ENCODE assay signal across 23 mouse cellular contexts in genomic region chr5:21675019-21675418, GRCm38 (mm10). TPM values are rescaled to one million over a fixed set of nuclear protein-coding genes. Genes with fewer than 3 reads are reported as not detected.
DNase-seq lines count a peak whose midpoint lies in the region; ATAC-seq and TF ChIP-seq lines count a peak whose summit lies in the region.
"Had no signal": no experiment of that assay in that cellular context is flagged by ENCODE, and none has a peak within 500 bp of the region (broad histone marks: within the 10 kb centered on the region; RNA-seq: fewer than 3 reads in every experiment).

No protein-coding gene starts in this region.

- H3K9ac ChIP-seq in kidney, embryonic 14.5 days (ENCODE audit: low read depth, low read length): no peak overlapping the region
- H3K9ac ChIP-seq: embryonic facial prominence, embryonic 13.5 days; forebrain, embryonic 13.5 days; limb, embryonic 15.5 days; liver, embryonic 15.5 days; lung, embryonic 15.5 days; midbrain, embryonic 13.5 days had no signal

- WGBS in kidney, embryonic 14.5 days: 55% methylated on average over 12 of the region's 12 CpGs

- H3K9me3 ChIP-seq in kidney, embryonic 14.5 days (ENCODE audit: control insufficient read depth, low read length): no peaks in the 10 kb centered on the region
- H3K9me3 ChIP-seq: limb, embryonic 15.5 days; liver, embryonic 15.5 days; lung, embryonic 15.5 days; midbrain, embryonic 13.5 days had no signal

- ATAC-seq in kidney, embryonic 14.5 days (ENCODE audit: low FRiP score, low TSS enrichment): peak; percentile 41; the same call in 1 of the 2 replicates
- ATAC-seq: forebrain, embryonic 13.5 days had no signal

- H3K27me3 ChIP-seq in kidney, embryonic 14.5 days (ENCODE audit: control insufficient read depth, insufficient read depth, low read length): no peaks in the 10 kb centered on the region
- H3K27me3 ChIP-seq in testis, adult 2 months (ENCODE audit: control insufficient read depth, insufficient read depth, low read length): no peaks in the 10 kb centered on the region
- H3K27me3 ChIP-seq: embryonic facial prominence, embryonic 13.5 days; forebrain, embryonic 13.5 days; limb, embryonic 15.5 days; liver, embryonic 15.5 days; lung, embryonic 15.5 days; megakaryocyte, embryonic 14.5 days; midbrain, embryonic 13.5 days had no signal

- TF ChIP-seq POLR2A in testis, adult 2 months (IDR thresholded peaks at IDR 0.05; ENCODE audit: control insufficient read depth, low read depth, low read length): 0 out of 2 replicates have a peak, but pooled peaks have one; percentile 1

- no peak for TF ChIP-seq CTCF in testis, adult 2 months (IDR thresholded peaks at IDR 0.05; ENCODE audit: control insufficient read depth, insufficient read depth, insufficient replicate concordance, low read depth, low read length)

- H3K4me2 ChIP-seq in kidney, embryonic 14.5 days (replicated peaks; ENCODE audit: low read depth, low read length): no peak overlapping the region
- H3K4me2 ChIP-seq: embryonic facial prominence, embryonic 13.5 days; forebrain, embryonic 13.5 days; heart, embryonic 11.5 days; limb, embryonic 15.5 days; liver, embryonic 15.5 days; lung, embryonic 15.5 days; midbrain, embryonic 13.5 days had no signal

- peaks cover 13% of the 10 kb centered on the region for H3K4me1 ChIP-seq in kidney, embryonic 14.5 days (ENCODE audit: control insufficient read depth, insufficient read depth, low read length)
- H3K4me1 ChIP-seq in testis, adult 2 months (ENCODE audit: control insufficient read depth, insufficient read depth, low read length): no peaks in the 10 kb centered on the region; the same call in 1 of the 2 replicates
- H3K4me1 ChIP-seq: forebrain, embryonic 13.5 days had no signal

- peak overlapping the region; percentile 26; the same call in 1 of the 2 replicates for H3K27ac ChIP-seq in kidney, embryonic 14.5 days (ENCODE audit: low read depth, low read length)
- no peak overlapping the region for H3K27ac ChIP-seq in testis, adult 2 months (ENCODE audit: control insufficient read depth, insufficient read depth, low read depth, low read length)
- H3K27ac ChIP-seq: embryonic facial prominence, embryonic 13.5 days; forebrain, embryonic 13.5 days; gastrocnemius, adult 2 months; limb, embryonic 15.5 days; liver, embryonic 15.5 days; lung, embryonic 15.5 days; midbrain, embryonic 13.5 days had no signal

- no peaks in the 10 kb centered on the region for H3K36me3 ChIP-seq in kidney, embryonic 14.5 days (ENCODE audit: control insufficient read depth, insufficient read depth, low read length)
- no peaks in the 10 kb centered on the region; the same call in 1 of the 2 replicates for H3K36me3 ChIP-seq in testis, adult 2 months (ENCODE audit: control insufficient read depth, insufficient read depth, low read length)

- no peak for DNase-seq in kidney, postnatal 14 days
- DNase-seq in testis, postnatal 10 days (ENCODE audit: low spot score): no peak
- DNase-seq in ZHBTc4 (ENCODE audit: low read depth, low spot score) (peak; percentile 23), liver (no peak)
- no peak for DNase-seq in cerebellum, postnatal 14 days
- DNase-seq: adrenal gland, postnatal 10 days; cerebellum, adult 18-20 months; cerebellum, postnatal 25 days; gastrocnemius, adult 2 months; heart, postnatal 14 days; kidney, postnatal 10 days; lung, postnatal 36 days; thymus, postnatal 25 days had no signal

- no peak overlapping the region for H3K4me3 ChIP-seq in kidney, embryonic 14.5 days (ENCODE audit: low read length)
- no peak overlapping the region for H3K4me3 ChIP-seq in testis, adult 2 months (ENCODE audit: control insufficient read depth, low read depth, low read length)
- H3K4me3 ChIP-seq: embryonic facial prominence, embryonic 13.5 days; forebrain, embryonic 13.5 days; gastrocnemius, adult 2 months; limb, embryonic 15.5 days; liver, embryonic 15.5 days; lung, embryonic 15.5 days; megakaryocyte, embryonic 14.5 days; midbrain, embryonic 13.5 days had no signal

RNA-seq across cellular contexts. Expression of gene Napepld, which starts 26.2 kb away (rescaled TPM):
- 7.2 and 8.2 TPM in 2 replicates for polyA plus RNA-seq in kidney, embryonic 14.5 days (2014; fragmentation: Nextera tagmentation; extraction: Ambion mirVana)
- 13.5 and 14.4 TPM in 2 replicates for polyA plus RNA-seq in testis, adult 2 months (2012; rRNA removed)

RNA-seq across cellular contexts. Expression of gene Armc10, which starts 29.4 kb away (rescaled TPM):
- 67.0 and 77.1 TPM in 2 replicates for polyA plus RNA-seq in kidney, embryonic 14.5 days (2014; fragmentation: Nextera tagmentation; extraction: Ambion mirVana)
- 8.9 and 9.3 TPM in 2 replicates for polyA plus RNA-seq in testis, adult 2 months (2012; rRNA removed)

RNA-seq across cellular contexts. Expression of gene Fbxl13, which starts 29.6 kb away (rescaled TPM):
- polyA plus RNA-seq in kidney, embryonic 14.5 days (2014; fragmentation: Nextera tagmentation; extraction: Ambion mirVana): 0.43 TPM in 2 replicates
- polyA plus RNA-seq in testis, adult 2 months (2012; rRNA removed): 84.2 and 92.2 TPM in 2 replicates
- polyA plus RNA-seq: limb, embryonic 15.5 days had no signal

Comparison
In these comparisons a context has a peak if more than half of its experiments do, and no peak if none do; other contexts are left out.
1. RNA of gene Fbxl13, which starts 29.6 kb away (polyA plus RNA-seq): 84.2 to 92.2 TPM in testis, adult 2 months; 0.43 TPM in kidney, embryonic 14.5 days; every median in the first group is over 10 times any median in the second.